Mouse (Mus musculus): ENCODE data around the gene Gm5294. TPM values are rescaled to one million over a fixed set of nuclear protein-coding genes. Genes with fewer than 3 reads are reported as not detected.

Gm5294 gene
- not detected in 2 replicates for polyA plus RNA-seq (2011; ENCODE audit: insufficient read length, low read depth, missing spikeins)

GRCm38 (mm10) chr5:138819780-138820179 lies at the start of gene Gm5294:
Gm5294 (plus strand) TSS chr5:138820080.
- no peaks in the 10 kb centered on the region for H3K4me1 ChIP-seq (ENCODE audit: control insufficient read depth, insufficient read depth, low read length)
- TF ChIP-seq POLR2A (IDR thresholded peaks at IDR 0.05; ENCODE audit: low read depth, low read length) (no peak), CTCF (IDR thresholded peaks at IDR 0.05; ENCODE audit: borderline replicate concordance, insufficient read depth, low read length) (no peak)
- H3K4me3 ChIP-seq (ENCODE audit: insufficient read depth, low read length), result no peak within 1 kb of the TSS
- H3K27ac ChIP-seq (ENCODE audit: insufficient read depth, low read length), result no peak within 1 kb of the TSS

GRCm38 (mm10) chr5:138775096-138775495 lies 44.8 kb upstream of the Gm5294 start:
- no peak overlapping the region for H3K4me3 ChIP-seq (ENCODE audit: insufficient read depth, low read length)
- no peaks in the 10 kb centered on the region for H3K4me1 ChIP-seq (ENCODE audit: control insufficient read depth, insufficient read depth, low read length)
- TF ChIP-seq CTCF (IDR thresholded peaks at IDR 0.05; ENCODE audit: borderline replicate concordance, insufficient read depth, low read length), result no peak
- no peak for TF ChIP-seq POLR2A (IDR thresholded peaks at IDR 0.05; ENCODE audit: low read depth, low read length)
- H3K27ac ChIP-seq (ENCODE audit: insufficient read depth, low read length), result no peak overlapping the region

GRCm38 (mm10) chr5:138776346-138776745 lies 43.5 kb upstream of the Gm5294 start:
- TF ChIP-seq POLR2A (IDR thresholded peaks at IDR 0.05; ENCODE audit: low read depth, low read length) (no peak), CTCF (IDR thresholded peaks at IDR 0.05; ENCODE audit: borderline replicate concordance, insufficient read depth, low read length) (no peak)
- Histone ChIP-seq H3K27ac (ENCODE audit: insufficient read depth, low read length) (no peak overlapping the region), H3K4me3 (ENCODE audit: insufficient read depth, low read length) (no peak overlapping the region), H3K4me1 (ENCODE audit: control insufficient read depth, insufficient read depth, low read length) (no peaks in the 10 kb centered on the region)

GRCm38 (mm10) chr5:138778731-138779463 lies 41.0 kb upstream of the Gm5294 start:
- Histone ChIP-seq H3K4me1 (ENCODE audit: control insufficient read depth, insufficient read depth, low read length) (no peaks in the 10 kb centered on the region), H3K4me3 (ENCODE audit: insufficient read depth, low read length) (no peak overlapping the region), H3K27ac (ENCODE audit: insufficient read depth, low read length) (no peak overlapping the region)
- TF ChIP-seq POLR2A (IDR thresholded peaks at IDR 0.05; ENCODE audit: low read depth, low read length) (no peak), CTCF (IDR thresholded peaks at IDR 0.05; ENCODE audit: borderline replicate concordance, insufficient read depth, low read length) (no peak)

- no peak overlapping the region for H3K4me3 ChIP-seq (ENCODE audit: insufficient read depth, low read length)
- no peak overlapping the region for H3K27ac ChIP-seq (ENCODE audit: insufficient read depth, low read length)
- no peak for TF ChIP-seq CTCF (IDR thresholded peaks at IDR 0.05; ENCODE audit: borderline replicate concordance, insufficient read depth, low read length)
- no peak for TF ChIP-seq POLR2A (IDR thresholded peaks at IDR 0.05; ENCODE audit: low read depth, low read length)
- H3K4me1 ChIP-seq (ENCODE audit: control insufficient read depth, insufficient read depth, low read length), result no peaks in the 10 kb centered on the region
Measured at GRCm38 (mm10) chr5:138779655-138780054, 40.2 kb upstream of the Gm5294 start.

- TF ChIP-seq POLR2A (IDR thresholded peaks at IDR 0.05; ENCODE audit: low read depth, low read length) (no peak), CTCF (IDR thresholded peaks at IDR 0.05; ENCODE audit: borderline replicate concordance, insufficient read depth, low read length) (no peak)
- Histone ChIP-seq H3K27ac (ENCODE audit: insufficient read depth, low read length) (no peak overlapping the region), H3K4me3 (ENCODE audit: insufficient read depth, low read length) (no peak overlapping the region), H3K4me1 (ENCODE audit: control insufficient read depth, insufficient read depth, low read length) (no peaks in the 10 kb centered on the region)
Measured at GRCm38 (mm10) chr5:138782697-138783096, 37.2 kb upstream of the Gm5294 start.

GRCm38 (mm10) chr5:138783181-138783580 lies 36.7 kb upstream of the Gm5294 start:
- no peak for TF ChIP-seq CTCF (IDR thresholded peaks at IDR 0.05; ENCODE audit: borderline replicate concordance, insufficient read depth, low read length)
- no peak for TF ChIP-seq POLR2A (IDR thresholded peaks at IDR 0.05; ENCODE audit: low read depth, low read length)
- Histone ChIP-seq H3K4me1 (ENCODE audit: control insufficient read depth, insufficient read depth, low read length) (no peaks in the 10 kb centered on the region), H3K4me3 (ENCODE audit: insufficient read depth, low read length) (no peak overlapping the region), H3K27ac (ENCODE audit: insufficient read depth, low read length) (no peak overlapping the region)

- Histone ChIP-seq H3K27ac (ENCODE audit: insufficient read depth, low read length) (no peak overlapping the region), H3K4me3 (ENCODE audit: insufficient read depth, low read length) (no peak overlapping the region), H3K4me1 (ENCODE audit: control insufficient read depth, insufficient read depth, low read length) (no peaks in the 10 kb centered on the region)
- TF ChIP-seq CTCF (IDR thresholded peaks at IDR 0.05; ENCODE audit: borderline replicate concordance, insufficient read depth, low read length), result no peak
- no peak for TF ChIP-seq POLR2A (IDR thresholded peaks at IDR 0.05; ENCODE audit: low read depth, low read length)
Measured at GRCm38 (mm10) chr5:138785986-138786515, 33.8 kb upstream of the Gm5294 start.

GRCm38 (mm10) chr5:138787648-138788047 lies 32.2 kb upstream of the Gm5294 start:
- Histone ChIP-seq H3K4me1 (ENCODE audit: control insufficient read depth, insufficient read depth, low read length) (no peaks in the 10 kb centered on the region), H3K27ac (ENCODE audit: insufficient read depth, low read length) (no peak overlapping the region), H3K4me3 (ENCODE audit: insufficient read depth, low read length) (no peak overlapping the region)
- TF ChIP-seq POLR2A (IDR thresholded peaks at IDR 0.05; ENCODE audit: low read depth, low read length) (no peak), CTCF (IDR thresholded peaks at IDR 0.05; ENCODE audit: borderline replicate concordance, insufficient read depth, low read length) (no peak)

GRCm38 (mm10) chr5:138788481-138789211 lies 31.2 kb upstream of the Gm5294 start:
- TF ChIP-seq POLR2A (IDR thresholded peaks at IDR 0.05; ENCODE audit: low read depth, low read length), result no peak
- Histone ChIP-seq H3K4me1 (ENCODE audit: control insufficient read depth, insufficient read depth, low read length) (no peaks in the 10 kb centered on the region), H3K4me3 (ENCODE audit: insufficient read depth, low read length) (no peak overlapping the region), H3K27ac (ENCODE audit: insufficient read depth, low read length) (no peak overlapping the region)
